Mouse (Mus musculus): Measurements from ENCODE around the gene Dbndd1. TPM values are rescaled to one million over a fixed set of nuclear protein-coding genes. Genes with fewer than 3 reads are reported as not detected.
"Not testable (repeated sequence)": the region's sequence is repeated elsewhere in the genome, so short reads cannot be mapped to it uniquely, and the experiment has no call there.

Gene Dbndd1
- 1 to 10 TPM; 1.2 to 1.4 TPM for total RNA-seq (2021)
- long read RNA-seq, experiment 1, partial matches to known transcripts = 0 of 1 reads
- long read RNA-seq, experiment 1, other reads (novel, unspliced or antisense) = 0 of 1 reads
- long read RNA-seq, experiment 2, partial matches to known transcripts = 0 of 6 reads
- long read RNA-seq, experiment 2, other reads (novel, unspliced or antisense) = 3 of 6 reads

GRCm38 (mm10) chr8:123514781-123515539 is at the start of gene Dbndd1:
Dbndd1 (minus strand) TSS chr8:123515463.
- DNase-seq (ENCODE audit: low spot score in 2 of 2) = peak in 1 of 2 experiments; percentile 16

GRCm38 (mm10) chr8:123564221-123564620 is 49.0 kb upstream of the Dbndd1 start:
- not testable (repeated sequence) for DNase-seq (ENCODE audit: low spot score in 2 of 2)

GRCm38 (mm10) chr8:123537641-123538040 is 22.4 kb upstream of the Dbndd1 start:
- DNase-seq (ENCODE audit: low spot score in 2 of 2) = peak; percentile 27 to 44

- no peak for DNase-seq (ENCODE audit: low spot score in 2 of 2)
Measured at GRCm38 (mm10) chr8:123536990-123537380, 21.7 kb upstream of the Dbndd1 start.

GRCm38 (mm10) chr8:123536242-123536989 is 21.2 kb upstream of the Dbndd1 start:
- DNase-seq (ENCODE audit: low spot score in 2 of 2) = no peak

GRCm38 (mm10) chr8:123527720-123528489 is 12.6 kb upstream of the Dbndd1 start:
- DNase-seq (ENCODE audit: low spot score in 2 of 2) = no peak

- DNase-seq (ENCODE audit: low spot score in 2 of 2) = not testable (repeated sequence)
Measured at GRCm38 (mm10) chr8:123520048-123520447, 4.8 kb upstream of the Dbndd1 start.

- DNase-seq (ENCODE audit: low spot score in 2 of 2) = peak; percentile 49 to 63
Measured at GRCm38 (mm10) chr8:123518667-123519066, 3.4 kb upstream of the Dbndd1 start, which contains the start of gene Gas8. Gas8 (plus strand) TSS chr8:123518834.

GRCm38 (mm10) chr8:123518172-123518571 is 2.9 kb upstream of the Dbndd1 start:
- DNase-seq (ENCODE audit: low spot score in 2 of 2) = no peak

GRCm38 (mm10) chr8:123516596-123516995 is 1.3 kb upstream of the Dbndd1 start:
- DNase-seq (ENCODE audit: low spot score in 2 of 2) = peak in 1 of 2 experiments; percentile 38

GRCm38 (mm10) chr8:123515540-123515897 is 256 bp upstream of the Dbndd1 start:
- DNase-seq (ENCODE audit: low spot score in 2 of 2) = no peak

- no peak for DNase-seq (ENCODE audit: low spot score in 2 of 2)
Measured at GRCm38 (mm10) chr8:123514136-123514535, 1.1 kb downstream of the Dbndd1 start.

- DNase-seq (ENCODE audit: low spot score in 2 of 2) = no peak
Measured at GRCm38 (mm10) chr8:123510819-123511218, 4.4 kb downstream of the Dbndd1 start.

GRCm38 (mm10) chr8:123507153-123507552 is 8.1 kb downstream of the Dbndd1 start:
- no peak for DNase-seq (ENCODE audit: low spot score in 2 of 2)

- no peak for DNase-seq (ENCODE audit: low spot score in 2 of 2)
Measured at GRCm38 (mm10) chr8:123505695-123506094, 9.6 kb downstream of the Dbndd1 start.

GRCm38 (mm10) chr8:123505267-123505666 is 10.0 kb downstream of the Dbndd1 start:
- no peak for DNase-seq (ENCODE audit: low spot score in 2 of 2)

GRCm38 (mm10) chr8:123504591-123505195 is 10.6 kb downstream of the Dbndd1 start:
- no peak for DNase-seq (ENCODE audit: low spot score in 2 of 2)

GRCm38 (mm10) chr8:123503801-123504467 is 11.3 kb downstream of the Dbndd1 start:
- no peak for DNase-seq (ENCODE audit: low spot score in 2 of 2)

GRCm38 (mm10) chr8:123502192-123502591 is 13.1 kb downstream of the Dbndd1 start:
- DNase-seq (ENCODE audit: low spot score in 2 of 2) = no peak

GRCm38 (mm10) chr8:123499556-123499955 is 15.7 kb downstream of the Dbndd1 start:
- DNase-seq (ENCODE audit: low spot score in 2 of 2) = no peak

Measured in adrenal gland, postnatal 4 days (tissue).